Mouse (Mus musculus): ENCODE measurements around the gene Slc35d3.

The Slc35d3 gene

GRCm38 (mm10) chr10:19850998-19851691 lies at the start of gene Slc35d3:
Gene Slc35d3 (minus strand): TSS chr10:19851459.
- in situ Hi-C loops (cut with MboI), result no loop called here

- in situ Hi-C loops (cut with MboI), result no loop called here
Observed at GRCm38 (mm10) chr10:19900191-19900590, 48.9 kb upstream of the Slc35d3 start.

- in situ Hi-C loops (cut with MboI), result loop anchor here (25.0 kb wide), 1 partner anchor 657 kb away; no protein-coding TSS in a partner anchor
Observed at GRCm38 (mm10) chr10:19893976-19894375, 42.7 kb upstream of the Slc35d3 start.

GRCm38 (mm10) chr10:19893146-19893545 lies 41.9 kb upstream of the Slc35d3 start:
- in situ Hi-C loops (cut with MboI), result loop anchor here (25.0 kb wide), 1 partner anchor 656 kb away; no protein-coding TSS in a partner anchor

GRCm38 (mm10) chr10:19891686-19892085 lies 40.4 kb upstream of the Slc35d3 start:
- in situ Hi-C loops (cut with MboI), result loop anchor here (25.0 kb wide), 1 partner anchor 654 kb away; no protein-coding TSS in a partner anchor

GRCm38 (mm10) chr10:19889908-19890307 lies 38.6 kb upstream of the Slc35d3 start:
- in situ Hi-C loops (cut with MboI), result loop anchor here (25.0 kb wide), 1 partner anchor 653 kb away; no protein-coding TSS in a partner anchor

- in situ Hi-C loops (cut with MboI), result loop anchor here (25.0 kb wide), 1 partner anchor 649 kb away; no protein-coding TSS in a partner anchor
Observed at GRCm38 (mm10) chr10:19886249-19886648, 35.0 kb upstream of the Slc35d3 start.

- in situ Hi-C loops (cut with MboI), result loop anchor here (25.0 kb wide), 1 partner anchor 647 kb away; no protein-coding TSS in a partner anchor
Observed at GRCm38 (mm10) chr10:19884409-19884808, 33.1 kb upstream of the Slc35d3 start.

GRCm38 (mm10) chr10:19880437-19880836 lies 29.2 kb upstream of the Slc35d3 start:
- in situ Hi-C loops (cut with MboI), result loop anchor here (25.0 kb wide), 1 partner anchor 643 kb away; no protein-coding TSS in a partner anchor

GRCm38 (mm10) chr10:19879161-19879560 lies 27.9 kb upstream of the Slc35d3 start:
- in situ Hi-C loops (cut with MboI), result loop anchor here (25.0 kb wide), 1 partner anchor 642 kb away; no protein-coding TSS in a partner anchor

- in situ Hi-C loops (cut with MboI), result loop anchor here (25.0 kb wide), 1 partner anchor 640 kb away; no protein-coding TSS in a partner anchor
Observed at GRCm38 (mm10) chr10:19877679-19878078, 26.4 kb upstream of the Slc35d3 start.

GRCm38 (mm10) chr10:19877257-19877656 lies 26.0 kb upstream of the Slc35d3 start:
- in situ Hi-C loops (cut with MboI), result loop anchor here (25.0 kb wide), 1 partner anchor 640 kb away; no protein-coding TSS in a partner anchor

GRCm38 (mm10) chr10:19876669-19877068 lies 25.4 kb upstream of the Slc35d3 start:
- in situ Hi-C loops (cut with MboI), result loop anchor here (25.0 kb wide), 1 partner anchor 639 kb away; no protein-coding TSS in a partner anchor

- in situ Hi-C loops (cut with MboI), result loop anchor here (25.0 kb wide), 1 partner anchor 638 kb away; no protein-coding TSS in a partner anchor
Observed at GRCm38 (mm10) chr10:19875346-19875745, 24.1 kb upstream of the Slc35d3 start.

- in situ Hi-C loops (cut with MboI), result no loop called here
Observed at GRCm38 (mm10) chr10:19855597-19856306, 4.5 kb upstream of the Slc35d3 start.

GRCm38 (mm10) chr10:19853609-19854008 lies 2.4 kb upstream of the Slc35d3 start:
- in situ Hi-C loops (cut with MboI), result no loop called here

- in situ Hi-C loops (cut with MboI), result no loop called here
Observed at GRCm38 (mm10) chr10:19852776-19853175, 1.5 kb upstream of the Slc35d3 start.

- in situ Hi-C loops (cut with MboI), result no loop called here
Observed at GRCm38 (mm10) chr10:19850544-19850997, 688 bp downstream of the Slc35d3 start.

GRCm38 (mm10) chr10:19849771-19850365 lies 1.4 kb downstream of the Slc35d3 start:
- in situ Hi-C loops (cut with MboI), result no loop called here

- in situ Hi-C loops (cut with MboI), result no loop called here
Observed at GRCm38 (mm10) chr10:19848928-19849770, 2.1 kb downstream of the Slc35d3 start.

- in situ Hi-C loops (cut with MboI), result no loop called here
Observed at GRCm38 (mm10) chr10:19839836-19840235, 11.4 kb downstream of the Slc35d3 start.
